Mouse (Mus musculus): ENCODE measurements around the gene Scml4. TPM values are rescaled to one million over a fixed set of nuclear protein-coding genes. Genes with fewer than 3 reads are reported as not detected.

Gene Scml4
- total and polyA plus RNA-seq, 3 experiments: 0.03 to 0.08 TPM; not detected in 1

GRCm38 (mm10) chr10:42962655-42963054 lies 102.5 kb downstream of the Scml4 start:
- Histone ChIP-seq H3K36me3 (ENCODE audit: control insufficient read depth in 1 of 2, insufficient read depth in 2 of 2, low read length in 2 of 2) (no peaks in the 10 kb centered on the region; a peak in 1 of 4 replicates), H3K27me3 (ENCODE audit: control insufficient read depth in 1 of 2, insufficient read depth in 2 of 2, low read length in 2 of 2) (peaks cover 0 to 1% of the 10 kb centered on the region in 2 experiments; a peak in 3 of 4 replicates), H3K4me3 (ENCODE audit: control insufficient read depth in 1 of 2, insufficient read depth in 1 of 2, low read depth in 2 of 2, low read length in 2 of 2) (peak overlapping the region; percentile 41 to 57), H3K9me3 (replicated peaks; ENCODE audit: insufficient read depth, low read length) (no peaks in the 10 kb centered on the region), H3K27ac (ENCODE audit: control insufficient read depth, low read depth, low read length) (peak overlapping the region; percentile 66), H3K4me1 (ENCODE audit: control insufficient read depth in 1 of 2, insufficient read depth in 2 of 2, low read length in 2 of 2) (peaks cover 0 to 15% of the 10 kb centered on the region in 2 experiments; a peak in 3 of 4 replicates), H3K79me2 (ENCODE audit: control insufficient read depth, insufficient read depth, low read length, poor library complexity) (no peaks in the 10 kb centered on the region), H3K9ac (ENCODE audit: control insufficient read depth, low read depth, low read length, poor library complexity, severe bottlenecking) (peak overlapping the region; percentile 39; the same call in 1 of the 2 replicates)
- TF ChIP-seq ETS1 (IDR thresholded peaks at IDR 0.05; ENCODE audit: low read depth, low read length) (peak; percentile 56), EP300 (IDR thresholded peaks at IDR 0.05; ENCODE audit: low read depth in 1 of 2, low read length in 2 of 2) (peak; percentile 28 to 38; a peak in 1 of 4 replicates), ZMIZ1 (IDR thresholded peaks at IDR 0.05; ENCODE audit: low read depth, low read length) (no peak; the same call in 1 of the 2 replicates), GATA1 (IDR thresholded peaks at IDR 0.05; ENCODE audit: low read depth, low read length) (peak; percentile 78), TAL1 (IDR thresholded peaks at IDR 0.05; ENCODE audit: low read length) (peak; percentile 48), MAX (IDR thresholded peaks at IDR 0.05; ENCODE audit: low read length) (no peak; the same call in 1 of the 2 replicates), TCF12 (IDR thresholded peaks at IDR 0.05; ENCODE audit: low read depth, low read length) (peak; percentile 79), ZNF384 (IDR thresholded peaks at IDR 0.05; ENCODE audit: low read depth, low read length) (peak; percentile 30; the same call in 1 of the 2 replicates), UBTF (IDR thresholded peaks at IDR 0.05; ENCODE audit: borderline replicate concordance, insufficient read depth, low read depth, low read length) (no peak), MEF2A (IDR thresholded peaks at IDR 0.05; ENCODE audit: extremely low read depth, insufficient replicate concordance, low read depth, low read length, poor library complexity, severe bottlenecking) (no peak), RCOR1 (IDR thresholded peaks at IDR 0.05; ENCODE audit: low read depth, low read length) (peak; percentile 52; the same call in 1 of the 2 replicates), SIN3A (IDR thresholded peaks at IDR 0.05; ENCODE audit: low read length) (peak; percentile 57; the same call in 1 of the 2 replicates)
- DNase-seq (ENCODE audit: low read depth, low spot score): peak; percentile 77

GRCm38 (mm10) chr10:42963061-42963460 lies 102.9 kb downstream of the Scml4 start:
- Histone ChIP-seq H3K27me3 (ENCODE audit: control insufficient read depth in 1 of 2, insufficient read depth in 2 of 2, low read length in 2 of 2) (peaks cover 0 to 2% of the 10 kb centered on the region in 2 experiments; a peak in 3 of 4 replicates), H3K9ac (ENCODE audit: control insufficient read depth, low read depth, low read length, poor library complexity, severe bottlenecking) (no peak overlapping the region), H3K79me2 (ENCODE audit: control insufficient read depth, insufficient read depth, low read length, poor library complexity) (no peaks in the 10 kb centered on the region), H3K27ac (ENCODE audit: control insufficient read depth, low read depth, low read length) (no peak overlapping the region), H3K4me1 (ENCODE audit: control insufficient read depth in 1 of 2, insufficient read depth in 2 of 2, low read length in 2 of 2) (peaks cover 0 to 15% of the 10 kb centered on the region in 2 experiments; a peak in 3 of 4 replicates), H3K36me3 (ENCODE audit: control insufficient read depth in 1 of 2, insufficient read depth in 2 of 2, low read length in 2 of 2) (no peaks in the 10 kb centered on the region; a peak in 1 of 4 replicates), H3K9me3 (replicated peaks; ENCODE audit: insufficient read depth, low read length) (no peaks in the 10 kb centered on the region), H3K4me3 (ENCODE audit: control insufficient read depth in 1 of 2, insufficient read depth in 1 of 2, low read depth in 2 of 2, low read length in 2 of 2) (no peak overlapping the region)
- TF ChIP-seq RCOR1 (IDR thresholded peaks at IDR 0.05; ENCODE audit: low read depth, low read length) (no peak), BHLHE40 (IDR thresholded peaks at IDR 0.05; ENCODE audit: borderline replicate concordance, low read depth, low read length) (no peak), POLR2A (IDR thresholded peaks at IDR 0.05; ENCODE audit: control insufficient read depth in 1 of 2, insufficient read depth in 1 of 2, low read depth in 1 of 2, low read length in 2 of 2, poor library complexity in 1 of 2) (no peak), MYB (IDR thresholded peaks at IDR 0.05; ENCODE audit: low read depth, low read length) (no peak), SMC3 (IDR thresholded peaks at IDR 0.05; ENCODE audit: low read depth, low read length) (no peak), ZMIZ1 (IDR thresholded peaks at IDR 0.05; ENCODE audit: low read depth, low read length) (no peak), POLR2AphosphoS2 (IDR thresholded peaks at IDR 0.05; ENCODE audit: low read length) (no peak), UBTF (IDR thresholded peaks at IDR 0.05; ENCODE audit: borderline replicate concordance, insufficient read depth, low read depth, low read length) (no peak)
- no peak for DNase-seq (ENCODE audit: low read depth, low spot score)

All from MEL (cell line).